Mouse (Mus musculus) heart, postnatal 0 days (tissue): ENCODE data around the gene Pth. TPM values are rescaled to one million over a fixed set of nuclear protein-coding genes. Genes with fewer than 3 reads are reported as not detected.

ENCODE experiments used
- ATAC-seq: fragments of 200-750 bp; cut with Nextera tagmentation; 2 replicates; pipeline ENCODE4 v1.8.0; 2017; ENCODE audit warnings: low read depth, moderate number of reproducible peaks, moderate library complexity; ENCODE audit not compliant: insufficient read depth
- DNase-seq: peaks from one replicate; pipeline ENCODE4 v3.0.0-alpha.2; 2016; ENCODE audit warnings: low spot score
- H3K27ac ChIP-seq: fragments of 300-500 bp; sonication (generic); 2 replicates; pipeline ENCODE4 v1.5.1; 2014; ENCODE audit warnings: low read depth, mild to moderate bottlenecking
- H3K27me3 ChIP-seq: fragments of 300-500 bp; sonication (generic); 2 replicates; pipeline ENCODE4 v1.6.1; 2014; ENCODE audit warnings: low read length, mixed read lengths; ENCODE audit not compliant: control insufficient read depth, insufficient read depth
- H3K36me3 ChIP-seq: fragments of 300-500 bp; sonication (generic); replicated peaks from 2 replicates; pipeline ENCODE4 v1.6.1; 2014; ENCODE audit warnings: low read length, mixed read lengths; ENCODE audit not compliant: control insufficient read depth, insufficient read depth
- H3K4me1 ChIP-seq: fragments of 300-500 bp; sonication (generic); 2 replicates; pipeline ENCODE4 v1.6.1; 2014; ENCODE audit warnings: antibody characterized with exemption; ENCODE audit not compliant: control insufficient read depth, insufficient read depth
- H3K4me2 ChIP-seq: fragments of 300-500 bp; sonication (generic); 2 replicates; pipeline ENCODE4 v1.6.1; 2014; ENCODE audit warnings: low read depth, mild to moderate bottlenecking, low read length, moderate library complexity
- H3K4me3 ChIP-seq: fragments of 300-500 bp; sonication (generic); 2 replicates; pipeline ENCODE4 v1.5.1; 2014; ENCODE audit warnings: low read depth, low read length
- H3K9ac ChIP-seq: fragments of 300-500 bp; sonication (generic); replicated peaks from 2 replicates; pipeline ENCODE4 v1.6.1; 2014; ENCODE audit warnings: low read depth, low read length, mixed read lengths
- H3K9me3 ChIP-seq: fragments of 300-500 bp; sonication (generic); replicated peaks from 2 replicates; pipeline ENCODE4 v1.6.1; 2016; ENCODE audit warnings: low read length; ENCODE audit not compliant: control insufficient read depth
- CTCF ChIP-seq: IDR thresholded peaks from 2 replicates; pipeline ENCODE4 v1.5.1; 2016; ENCODE audit warnings: antibody characterized with exemption, control low read depth, low read depth
- EP300 ChIP-seq: IDR thresholded peaks from 2 replicates; pipeline ENCODE4 v1.6.1; 2016; ENCODE audit warnings: antibody characterized with exemption, low read depth
- WGBS: fragments of 180-500 bp; shearing (Covaris S2); extraction: QIAGEN DNeasy Blood & Tissue Kit; methylation state at CpG from one replicate; pipeline ENCODE4 v1.1.7; 2014; 5-methylcytosine and 5-hydroxymethylcytosine counted together
- polyA plus RNA-seq: library from polyadenylated mRNA; unstranded; fragments of >200 nt; fragmentation: Nextera tagmentation; extraction: Ambion mirVana; gene quantifications from 2 replicates; pipeline ENCODE4 v1.2.1, GENCODE M21; 2015
- total RNA-seq: library from RNA; depleted of rRNA; stranded (reverse); fragments of >200 nt; gene quantifications from 2 replicates; pipeline ENCODE4 v1.2.3, GENCODE M21; 2014; ENCODE audit warnings: low replicate concordance; rRNA removed

The Pth gene
- not detected in 2 replicates for total RNA-seq
- not detected in 2 replicates for polyA plus RNA-seq

DNA sequence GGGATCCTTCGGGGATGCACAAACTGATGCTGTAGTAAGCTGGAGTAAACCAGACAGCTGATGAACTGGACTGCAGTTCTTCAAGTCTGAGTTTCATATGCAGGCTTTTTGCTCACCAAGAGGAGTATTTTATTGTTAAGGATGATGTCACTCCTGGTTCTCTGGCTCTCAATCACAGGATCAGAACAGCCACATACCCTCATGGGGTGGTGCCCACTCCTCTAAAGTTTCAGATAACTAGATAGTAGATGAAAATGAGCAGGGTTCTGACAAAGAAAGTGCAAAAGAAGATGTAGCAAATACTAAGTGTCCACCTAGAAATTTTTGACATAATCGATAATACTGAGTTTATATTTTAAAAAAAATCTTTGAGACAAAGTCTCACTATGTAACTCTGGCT is at the start of gene Pth:
Gene Pth (minus strand): TSS at position 101 of the 400 bp plus-strand sequence.
- Histone ChIP-seq H3K4me2 (no peak within 1 kb of the TSS), H3K27me3 (no peaks in the 10 kb centered on the region), H3K9ac (no peak within 1 kb of the TSS), H3K9me3 (no peaks in the 10 kb centered on the region), H3K4me1 (no peaks in the 10 kb centered on the region), H3K27ac (no peak within 1 kb of the TSS), H3K36me3 (no peaks in the 10 kb centered on the region), H3K4me3 (no peak within 1 kb of the TSS)
- WGBS, result 77% methylated on average over 2 of the region's 2 CpGs
- no peak for ATAC-seq
- no peak for TF ChIP-seq CTCF
- no peak for DNase-seq

DNA sequence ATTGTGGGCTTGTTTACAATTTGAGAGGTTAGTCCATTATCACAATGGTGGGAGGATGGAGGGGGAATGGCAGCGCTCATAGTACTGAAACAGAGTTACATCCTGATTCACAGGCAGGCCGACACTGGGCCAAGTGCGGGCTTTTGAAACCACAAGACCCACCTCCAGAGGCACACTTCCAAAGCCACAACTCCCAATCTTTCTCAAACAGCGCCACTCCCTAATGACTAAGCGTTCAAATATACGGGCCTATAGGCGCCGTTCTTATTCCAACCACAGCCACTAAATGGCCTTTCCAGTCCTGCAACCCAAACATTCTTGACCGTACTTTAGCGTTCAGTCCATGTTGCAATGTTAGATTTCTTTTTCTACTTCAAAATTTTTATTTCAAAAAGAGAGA is 47.9 kb upstream of the Pth start:
- Histone ChIP-seq H3K4me2 (no peak overlapping the region), H3K36me3 (no peaks in the 10 kb centered on the region)
- WGBS, result 77% methylated on average over 10 of the region's 10 CpGs

DNA sequence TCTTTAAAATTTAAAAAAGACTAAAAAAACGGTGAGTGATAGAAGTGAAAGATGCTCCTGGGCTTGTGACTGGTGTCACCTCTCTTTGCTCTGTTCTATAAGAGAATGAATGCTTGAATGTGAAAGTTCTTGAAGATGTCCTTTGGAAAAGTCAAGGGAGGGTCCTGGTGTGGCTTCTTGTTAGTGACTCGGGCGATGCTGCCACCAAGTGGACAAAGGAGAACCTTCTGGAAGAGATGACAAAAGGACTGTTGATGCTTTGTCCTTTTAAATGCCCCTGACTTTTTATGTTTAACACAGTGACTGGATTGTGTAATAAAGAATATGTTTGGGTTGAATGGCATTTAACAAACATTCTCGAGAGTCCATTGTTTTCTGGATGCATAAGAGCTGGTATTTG is 45.9 kb upstream of the Pth start:
- Histone ChIP-seq H3K9ac (no peak overlapping the region), H3K27me3 (no peaks in the 10 kb centered on the region), H3K4me2 (no peak overlapping the region), H3K4me3 (no peak overlapping the region), H3K9me3 (no peaks in the 10 kb centered on the region), H3K4me1 (no peaks in the 10 kb centered on the region), H3K27ac (no peak overlapping the region), H3K36me3 (no peaks in the 10 kb centered on the region)
- DNase-seq (peak; percentile 42), ATAC-seq (no peak)
- no peak for TF ChIP-seq EP300
- TF ChIP-seq CTCF, result peak; percentile 75
- WGBS, result 9% methylated on average over 4 of the region's 4 CpGs

More for the DNA sequence above, 47.9 kb upstream of the Pth start:
- ATAC-seq (no peak), DNase-seq (no peak)
- no peak for TF ChIP-seq EP300
- no peak for TF ChIP-seq CTCF
- H3K9ac ChIP-seq, result no peak overlapping the region
- no peaks in the 10 kb centered on the region for H3K27me3 ChIP-seq
- H3K4me3 ChIP-seq, result no peak overlapping the region
- no peaks in the 10 kb centered on the region; the same call in 1 of the 2 replicates for H3K9me3 ChIP-seq
- H3K27ac ChIP-seq, result no peak overlapping the region
- no peaks in the 10 kb centered on the region for H3K4me1 ChIP-seq

DNA sequence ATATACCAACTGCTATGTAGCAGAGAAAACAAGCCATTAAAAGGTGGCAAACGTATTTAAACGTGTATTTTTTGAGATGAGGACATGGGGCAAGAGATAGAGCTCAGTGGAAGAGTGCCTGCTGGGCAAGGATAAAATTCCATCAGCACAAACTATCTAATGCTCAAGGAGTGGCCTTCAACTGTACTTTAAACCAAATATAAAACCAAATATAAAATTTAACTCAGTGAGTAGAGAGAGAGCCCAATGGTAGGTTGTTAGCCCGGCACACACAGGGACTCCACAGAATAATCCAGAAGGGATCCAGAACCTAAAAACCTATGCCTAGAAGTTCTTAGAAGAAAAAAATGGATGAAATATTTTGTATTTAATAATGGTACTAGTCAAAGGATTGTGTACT is 45.1 kb upstream of the Pth start:
- TF ChIP-seq CTCF (no peak), EP300 (no peak)
- WGBS, result 69% methylated on average over 3 of the region's 3 CpGs

DNA sequence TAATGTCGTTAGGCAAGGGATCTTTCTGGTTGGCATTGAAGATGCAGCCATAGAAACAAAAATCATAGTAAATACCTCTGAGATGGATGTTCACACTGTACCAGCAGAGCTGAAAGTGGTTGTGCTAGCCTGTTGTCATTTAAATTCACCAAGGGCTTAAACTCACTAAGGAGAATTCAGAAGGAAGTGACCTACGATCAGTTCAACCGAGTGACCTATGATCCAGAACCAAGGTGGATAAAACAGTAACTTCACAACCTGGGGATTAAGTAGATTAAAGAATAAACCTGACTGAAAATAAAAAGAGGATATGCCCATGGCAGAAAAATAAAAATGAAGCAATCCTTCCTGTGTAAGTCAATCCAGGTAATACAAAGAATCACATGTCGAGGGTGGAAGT is 44.5 kb upstream of the Pth start:
- no peak for TF ChIP-seq EP300
- no peak for TF ChIP-seq CTCF
- DNase-seq, result no peak
- Histone ChIP-seq H3K27me3 (no peaks in the 10 kb centered on the region), H3K9me3 (no peaks in the 10 kb centered on the region), H3K4me3 (no peak overlapping the region), H3K36me3 (no peaks in the 10 kb centered on the region), H3K4me2 (no peak overlapping the region), H3K4me1 (no peaks in the 10 kb centered on the region), H3K27ac (no peak overlapping the region), H3K9ac (no peak overlapping the region)
- ATAC-seq, result no peak
- 68% methylated on average over 4 of the region's 4 CpGs for WGBS

More for the DNA sequence above, 45.1 kb upstream of the Pth start:
- Histone ChIP-seq H3K4me3 (no peak overlapping the region), H3K4me1 (no peaks in the 10 kb centered on the region), H3K36me3 (no peaks in the 10 kb centered on the region), H3K9ac (no peak overlapping the region), H3K27me3 (no peaks in the 10 kb centered on the region), H3K27ac (no peak overlapping the region), H3K9me3 (no peaks in the 10 kb centered on the region), H3K4me2 (no peak overlapping the region)
- ATAC-seq (no peak), DNase-seq (no peak)

DNA sequence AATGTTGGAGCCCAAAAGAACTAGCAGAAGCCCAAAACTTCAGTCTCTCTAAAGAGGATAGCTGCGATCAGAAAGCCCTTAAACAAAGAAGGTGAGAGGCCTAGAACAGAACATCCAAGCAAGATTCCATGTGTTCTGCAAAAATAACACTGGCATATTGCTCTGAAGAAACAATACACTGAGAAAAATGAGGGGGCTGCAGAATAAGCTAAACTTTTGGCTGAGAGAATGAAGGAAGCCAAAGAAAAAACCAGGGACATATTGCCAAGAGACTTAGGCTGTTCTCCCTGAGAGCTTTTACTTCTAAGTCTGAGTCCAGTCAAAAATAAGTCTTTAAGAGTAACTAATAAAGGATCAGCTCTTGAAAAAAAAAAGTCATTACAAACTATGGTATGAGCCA is 32.4 kb upstream of the Pth start:
- no peaks in the 10 kb centered on the region for H3K9me3 ChIP-seq
- DNase-seq, result no peak
- no peak for ATAC-seq
- TF ChIP-seq CTCF (no peak), EP300 (no peak)
- no peaks in the 10 kb centered on the region for H3K27me3 ChIP-seq
- no peaks in the 10 kb centered on the region for H3K36me3 ChIP-seq
- no peak overlapping the region for H3K4me2 ChIP-seq
- H3K4me1 ChIP-seq, result 0 out of 2 replicates have a peak, but pooled peaks cover 6% of the 10 kb centered on the region
- WGBS, result 85% methylated on average over 1 of the region's 1 CpGs
- no peak overlapping the region for H3K9ac ChIP-seq
- H3K27ac ChIP-seq, result no peak overlapping the region
- no peak overlapping the region for H3K4me3 ChIP-seq
